9 mouse cellular contexts compared by ENCODE assay signal in genomic region chrX:103186431-103186786, GRCm38 (mm10). TPM values are rescaled to one million over a fixed set of nuclear protein-coding genes. Genes with fewer than 3 reads are reported as not detected.
DNase-seq lines count a peak whose midpoint lies in the region; ATAC-seq and TF ChIP-seq lines count a peak whose summit lies in the region.
"Had no signal": no experiment of that assay in that cellular context is flagged by ENCODE, and none has a peak within 500 bp of the region (broad histone marks: within the 10 kb centered on the region; RNA-seq: fewer than 3 reads in every experiment).

TSS of gene Nap1l2 (minus strand) at chrX:103186640.

- peaks cover 5% of the 10 kb centered on the region; the same call in 1 of the 2 replicates for H3K27me3 ChIP-seq in kidney, embryonic 14.5 days (ENCODE audit: control insufficient read depth, insufficient read depth, low read length)
- H3K27me3 ChIP-seq in kidney, postnatal 0 days (ENCODE audit: insufficient read depth, low read length) = no peaks in the 10 kb centered on the region
- H3K27me3 ChIP-seq in neural tube, embryonic 14.5 days (ENCODE audit: control insufficient read depth, insufficient read depth, low read length) = no peaks in the 10 kb centered on the region; the same call in 1 of the 2 replicates

- H3K4me1 ChIP-seq in kidney, embryonic 14.5 days (ENCODE audit: control insufficient read depth, insufficient read depth, low read length) = no peaks in the 10 kb centered on the region
- no peaks in the 10 kb centered on the region for H3K4me1 ChIP-seq in cortical plate, adult 2 months (ENCODE audit: control insufficient read depth, insufficient read depth, low read length)
- no peaks in the 10 kb centered on the region for H3K4me1 ChIP-seq in kidney, postnatal 0 days (replicated peaks; ENCODE audit: insufficient read depth, low read length)
- H3K4me1 ChIP-seq in neural tube, embryonic 14.5 days (ENCODE audit: control insufficient read depth, insufficient read depth, low read length) = no peaks in the 10 kb centered on the region

- ATAC-seq in kidney, embryonic 14.5 days (ENCODE audit: low FRiP score, low TSS enrichment) = peak; percentile 68; the same call in 1 of the 2 replicates
- ATAC-seq in kidney, postnatal 0 days (replicated peaks; ENCODE audit: low FRiP score, low read depth) = no peak
- peak; percentile 97 for ATAC-seq in neural tube, embryonic 14.5 days (ENCODE audit: low read depth)

- H3K4me3 ChIP-seq in kidney, embryonic 14.5 days (ENCODE audit: low read length) = peak within 1 kb of the TSS; percentile 38
- H3K4me3 ChIP-seq in cortical plate, adult 2 months (ENCODE audit: insufficient read depth, low read length) = peak within 1 kb of the TSS; percentile 89
- peak within 1 kb of the TSS; percentile 20 for H3K4me3 ChIP-seq in kidney, postnatal 0 days (replicated peaks; ENCODE audit: low read depth, low read length)
- H3K4me3 ChIP-seq in neural tube, embryonic 14.5 days (ENCODE audit: low read depth, low read length) = peak within 1 kb of the TSS; percentile 48

- TF ChIP-seq POLR2A in cortical plate, adult 2 months (IDR thresholded peaks at IDR 0.05; ENCODE audit: extremely low read depth, insufficient read depth, low read length) = peak; percentile 87

- H3K9me3 ChIP-seq in kidney, embryonic 14.5 days (ENCODE audit: control insufficient read depth, low read length) = no peaks in the 10 kb centered on the region
- no peaks in the 10 kb centered on the region for H3K9me3 ChIP-seq in kidney, postnatal 0 days (replicated peaks; ENCODE audit: low read length)
- H3K9me3 ChIP-seq in neural tube, embryonic 14.5 days (ENCODE audit: control insufficient read depth, low read length) = no peaks in the 10 kb centered on the region
- H3K9me3 ChIP-seq: G1E had no signal

- 22% methylated on average over 13 of the region's 13 CpGs for WGBS in kidney, embryonic 14.5 days
- 23% methylated on average over 13 of the region's 13 CpGs for WGBS in kidney, postnatal 0 days
- 17% methylated on average over 13 of the region's 13 CpGs for WGBS in neural tube, embryonic 14.5 days

- peak within 1 kb of the TSS; percentile 47 for H3K4me2 ChIP-seq in kidney, embryonic 14.5 days (replicated peaks; ENCODE audit: low read depth, low read length)
- peak within 1 kb of the TSS; percentile 53 for H3K4me2 ChIP-seq in kidney, postnatal 0 days (ENCODE audit: low read length)
- peak within 1 kb of the TSS; percentile 42 for H3K4me2 ChIP-seq in neural tube, embryonic 14.5 days (ENCODE audit: low read depth, low read length)

- DNase-seq in kidney, adult 18-20 months = no peak
- peak; percentile 23 to 48 for DNase-seq in heart, adult 18-20 months
- peak; percentile 40 for DNase-seq in kidney, postnatal 0 days (ENCODE audit: low spot score)
- DNase-seq in liver = peak; percentile 12
- DNase-seq in thymus, postnatal 36 days = no peak

- no peak within 1 kb of the TSS for H3K27ac ChIP-seq in kidney, embryonic 14.5 days (ENCODE audit: low read depth, low read length)
- peak within 1 kb of the TSS; percentile 69 for H3K27ac ChIP-seq in cortical plate, adult 2 months (ENCODE audit: insufficient read depth, low read length)
- H3K27ac ChIP-seq in kidney, postnatal 0 days = no peak within 1 kb of the TSS
- H3K27ac ChIP-seq in neural tube, embryonic 14.5 days (ENCODE audit: low read depth, low read length) = peak within 1 kb of the TSS; percentile 91

- no peak within 1 kb of the TSS for H3K9ac ChIP-seq in kidney, embryonic 14.5 days (ENCODE audit: low read depth, low read length)
- H3K9ac ChIP-seq in kidney, postnatal 0 days (ENCODE audit: low read depth, low read length) = no peak within 1 kb of the TSS
- H3K9ac ChIP-seq in neural tube, embryonic 14.5 days (replicated peaks; ENCODE audit: low read depth, low read length) = peak within 1 kb of the TSS; percentile 69

- TF ChIP-seq CTCF in cortical plate, adult 2 months (IDR thresholded peaks at IDR 0.05; ENCODE audit: extremely low read depth, insufficient read depth, low read length) = no peak
- no peak for TF ChIP-seq CTCF in kidney, postnatal 0 days (IDR thresholded peaks at IDR 0.05; ENCODE audit: low read depth)

- H3K36me3 ChIP-seq in kidney, embryonic 14.5 days (ENCODE audit: control insufficient read depth, insufficient read depth, low read length) = no peaks in the 10 kb centered on the region
- H3K36me3 ChIP-seq in kidney, postnatal 0 days (ENCODE audit: insufficient read depth, low read length) = no peaks in the 10 kb centered on the region
- H3K36me3 ChIP-seq in neural tube, embryonic 14.5 days (ENCODE audit: control insufficient read depth, insufficient read depth, low read length) = no peaks in the 10 kb centered on the region
- H3K36me3 ChIP-seq: G1E had no signal

RNA-seq across cellular contexts. Expression of gene Nap1l2, which starts in this region (rescaled TPM):
- polyA plus RNA-seq in kidney, embryonic 14.5 days (2014; fragmentation: Nextera tagmentation; extraction: Ambion mirVana) = 0.53 and 1.1 TPM in 2 replicates
- polyA plus RNA-seq in cortical plate, adult 2 months (2012; rRNA removed) = 72.2 and 76.2 TPM in 2 replicates
- under 1 TPM in 1 of 2 experiments, not detected in 1; 0.10 TPM for total RNA-seq in heart, adult 18-20 months (2021)
- 0.59 and 0.77 TPM in 2 replicates for polyA plus RNA-seq in kidney, postnatal 0 days (2015; fragmentation: Nextera tagmentation; extraction: Ambion mirVana)
- polyA plus RNA-seq in neural tube, embryonic 14.5 days (2014; fragmentation: Nextera tagmentation; extraction: Ambion mirVana) = 112 and 116 TPM in 2 replicates
- total RNA-seq: G1E had no signal
- polyA plus RNA-seq: G1E had no signal

Comparison
In these comparisons a context has a peak if more than half of its experiments do, and no peak if none do; other contexts are left out.
1. RNA of gene Nap1l2 (polyA plus RNA-seq): 112 to 116 TPM in neural tube, embryonic 14.5 days and 72.2 to 76.2 TPM in cortical plate, adult 2 months; 0.53 to 1.1 TPM in kidney, embryonic 14.5 days and 0.59 to 0.77 TPM in kidney, postnatal 0 days; every median in the first group is over 10 times any median in the second.
2. Peak in DNase-seq in heart, adult 18-20 months; RNA of the gene not detected or under 1 TPM.
3. Peak in DNase-seq, H3K4me3 ChIP-seq and H3K4me2 ChIP-seq in kidney, postnatal 0 days; RNA of the gene not detected or under 1 TPM.
4. H3K27ac ChIP-seq: peak in cortical plate, adult 2 months (single experiment) and neural tube, embryonic 14.5 days (single experiment); none in kidney, embryonic 14.5 days (single experiment) and kidney, postnatal 0 days (single experiment).
5. H3K4me3 ChIP-seq: peak in every context shown above with its lines; median percentile 89 in cortical plate, adult 2 months; 48 in neural tube, embryonic 14.5 days; 38 in kidney, embryonic 14.5 days; 20 in kidney, postnatal 0 days.
6. Peak in every context shown above with its lines, with median percentiles within 50 percentile points of each other: H3K4me2 ChIP-seq.